Mouse (Mus musculus): ENCODE measurements around the gene Irak3.

GRCm38 (mm10) chr10:120245681-120246080, 43.8 kb upstream of the Irak3 start:
- no peak for TF ChIP-seq CTCF (IDR thresholded peaks at IDR 0.05; ENCODE audit: extremely low read depth, insufficient read depth, insufficient read length, insufficient replicate concordance)
- no peak for TF ChIP-seq POLR2A (IDR thresholded peaks at IDR 0.05; ENCODE audit: low read depth, low read length)

Data from spleen, adult 2 months (tissue).